Mouse (Mus musculus): ENCODE data around the gene Zmiz2. TPM values are rescaled to one million over a fixed set of nuclear protein-coding genes. Genes with fewer than 3 reads are reported as not detected.

Zmiz2 gene
- polyA plus RNA-seq, 1 experiment from 2014 or later: 10.0 TPM

- 90% methylated on average over 11 of the region's 11 CpGs for WGBS
- Histone ChIP-seq H3K27ac (no peak overlapping the region), H3K4me3 (no peak overlapping the region), H3K4me1 (peaks cover 1% of the 10 kb centered on the region; the same call in 1 of the 2 replicates), H3K9ac (no peak overlapping the region), H3K4me2 (no peak overlapping the region), H3K27me3 (no peaks in the 10 kb centered on the region), H3K9me3 (no peaks in the 10 kb centered on the region), H3K36me3 (no peaks in the 10 kb centered on the region)
- ATAC-seq (ENCODE audit: insufficient number of reproducible peaks, low FRiP score, low TSS enrichment, low read depth): no peak
These were observed 17.3 kb upstream of the Zmiz2 start for GRCm38 (mm10) chr11:6371376-6372155.

- no peak for ATAC-seq (ENCODE audit: insufficient number of reproducible peaks, low FRiP score, low TSS enrichment, low read depth)
- H3K4me3 ChIP-seq: no peak overlapping the region
- no peaks in the 10 kb centered on the region for H3K27me3 ChIP-seq
- H3K36me3 ChIP-seq: no peaks in the 10 kb centered on the region
- H3K4me2 ChIP-seq: no peak overlapping the region
- 90% methylated on average over 9 of the region's 9 CpGs for WGBS
- no peaks in the 10 kb centered on the region for H3K4me1 ChIP-seq
- no peak overlapping the region for H3K27ac ChIP-seq
- H3K9ac ChIP-seq: no peak overlapping the region
- no peaks in the 10 kb centered on the region for H3K9me3 ChIP-seq
These were observed 16.1 kb upstream of the Zmiz2 start for GRCm38 (mm10) chr11:6372784-6373183.

DNA sequence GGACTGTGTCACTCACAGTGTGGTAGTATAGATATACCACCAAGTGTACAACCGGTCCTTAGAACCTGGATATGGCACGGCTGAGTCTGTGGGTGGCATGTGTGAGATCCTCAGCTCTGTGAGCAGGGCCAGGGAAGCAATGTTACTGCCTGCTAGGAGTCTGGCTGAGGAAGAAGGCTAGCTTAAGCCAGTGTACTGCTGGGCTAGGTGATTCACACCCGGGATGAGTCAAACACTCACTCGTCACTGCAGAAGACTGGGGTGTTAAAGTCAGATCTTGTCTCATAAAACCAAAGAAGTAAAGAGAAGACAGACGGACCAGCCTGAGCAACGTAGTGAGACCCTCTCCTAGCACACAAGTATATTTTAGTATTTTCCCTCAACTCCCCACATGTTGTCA lies 8.0 kb upstream of the Zmiz2 start:
- Histone ChIP-seq H3K27ac (no peak overlapping the region), H3K27me3 (no peaks in the 10 kb centered on the region), H3K4me1 (no peaks in the 10 kb centered on the region), H3K9me3 (no peaks in the 10 kb centered on the region), H3K9ac (no peak overlapping the region), H3K36me3 (no peaks in the 10 kb centered on the region), H3K4me2 (no peak overlapping the region), H3K4me3 (no peak overlapping the region)
- WGBS: 76% methylated on average over 6 of the region's 6 CpGs
- no peak for ATAC-seq (ENCODE audit: insufficient number of reproducible peaks, low FRiP score, low TSS enrichment, low read depth)

DNA sequence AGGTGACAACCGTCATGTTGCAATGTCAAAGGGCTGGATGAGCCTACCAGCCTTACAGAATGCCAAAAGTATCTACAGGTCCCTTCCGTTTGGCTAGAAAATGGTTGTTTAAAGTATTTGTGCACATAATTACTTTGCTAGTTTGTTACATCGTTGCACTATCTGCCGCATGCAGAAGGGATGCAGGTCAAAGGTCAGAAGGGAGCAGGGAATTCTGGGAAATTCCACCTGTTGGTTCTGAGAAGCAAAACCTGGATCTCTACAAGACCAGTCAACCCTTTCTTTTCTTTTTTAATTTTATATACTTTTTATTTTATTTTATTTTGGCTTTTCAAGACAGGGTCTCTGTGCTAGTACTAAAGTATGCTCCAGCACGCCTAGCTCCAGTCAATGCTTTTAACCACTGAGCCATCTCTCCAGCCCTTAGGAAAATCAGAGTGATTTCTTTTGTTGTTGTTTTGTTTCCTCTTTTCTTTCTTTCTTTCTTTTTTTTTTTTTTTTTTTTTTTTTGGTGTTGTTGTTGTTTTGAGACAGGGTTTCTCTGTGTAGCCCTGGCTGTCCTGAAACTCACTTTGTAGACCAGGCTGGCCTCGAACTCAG lies 648 bp upstream of the Zmiz2 start:
- 88% methylated on average over 6 of the region's 6 CpGs for WGBS
- H3K9ac ChIP-seq: no peak overlapping the region
- no peaks in the 10 kb centered on the region for H3K27me3 ChIP-seq
- H3K4me3 ChIP-seq: peak overlapping the region; percentile 84
- ATAC-seq (ENCODE audit: insufficient number of reproducible peaks, low FRiP score, low TSS enrichment, low read depth): no peak
- peaks cover 8% of the 10 kb centered on the region; the same call in 1 of the 2 replicates for H3K36me3 ChIP-seq
- 0 out of 2 replicates have a peak overlapping the region, but pooled peaks have one; percentile 44 for H3K4me2 ChIP-seq
- peaks cover 20% of the 10 kb centered on the region for H3K4me1 ChIP-seq
- H3K27ac ChIP-seq: peak overlapping the region; percentile 97
- H3K9me3 ChIP-seq: no peaks in the 10 kb centered on the region

- Histone ChIP-seq H3K9me3 (no peaks in the 10 kb centered on the region), H3K9ac (peak overlapping the region; percentile 67), H3K36me3 (peaks cover 16% of the 10 kb centered on the region), H3K4me3 (peak overlapping the region; percentile 84), H3K27me3 (no peaks in the 10 kb centered on the region), H3K4me2 (peak overlapping the region; percentile 89), H3K27ac (peak overlapping the region; percentile 97), H3K4me1 (peaks cover 25% of the 10 kb centered on the region)
- WGBS: under 1% methylated on average over 21 of the region's 43 CpGs
- ATAC-seq (ENCODE audit: insufficient number of reproducible peaks, low FRiP score, low TSS enrichment, low read depth): no peak
These were observed 628 bp downstream of the Zmiz2 start for GRCm38 (mm10) chr11:6389483-6389921.

GRCm38 (mm10) chr11:6390376-6391053 lies 1.6 kb downstream of the Zmiz2 start:
- H3K4me3 ChIP-seq: peak overlapping the region; percentile 84
- no peaks in the 10 kb centered on the region for H3K27me3 ChIP-seq
- H3K27ac ChIP-seq: no peak overlapping the region
- H3K9me3 ChIP-seq: no peaks in the 10 kb centered on the region
- H3K36me3 ChIP-seq: peaks cover 25% of the 10 kb centered on the region
- H3K4me2 ChIP-seq: peak overlapping the region; percentile 89
- H3K4me1 ChIP-seq: peaks cover 25% of the 10 kb centered on the region
- ATAC-seq (ENCODE audit: insufficient number of reproducible peaks, low FRiP score, low TSS enrichment, low read depth): no peak
- 79% methylated on average over 8 of the region's 8 CpGs for WGBS
- peak overlapping the region; percentile 67; the same call in 1 of the 2 replicates for H3K9ac ChIP-seq

- no peak overlapping the region for H3K9ac ChIP-seq
- WGBS: 83% methylated on average over 8 of the region's 8 CpGs
- no peak overlapping the region for H3K27ac ChIP-seq
- peaks cover 25% of the 10 kb centered on the region for H3K4me1 ChIP-seq
- H3K4me2 ChIP-seq: no peak overlapping the region
- H3K4me3 ChIP-seq: no peak overlapping the region
- no peaks in the 10 kb centered on the region for H3K9me3 ChIP-seq
- no peak for ATAC-seq (ENCODE audit: insufficient number of reproducible peaks, low FRiP score, low TSS enrichment, low read depth)
- peaks cover 34% of the 10 kb centered on the region for H3K36me3 ChIP-seq
- no peaks in the 10 kb centered on the region for H3K27me3 ChIP-seq
These were observed 2.8 kb downstream of the Zmiz2 start for GRCm38 (mm10) chr11:6391516-6392276.

DNA sequence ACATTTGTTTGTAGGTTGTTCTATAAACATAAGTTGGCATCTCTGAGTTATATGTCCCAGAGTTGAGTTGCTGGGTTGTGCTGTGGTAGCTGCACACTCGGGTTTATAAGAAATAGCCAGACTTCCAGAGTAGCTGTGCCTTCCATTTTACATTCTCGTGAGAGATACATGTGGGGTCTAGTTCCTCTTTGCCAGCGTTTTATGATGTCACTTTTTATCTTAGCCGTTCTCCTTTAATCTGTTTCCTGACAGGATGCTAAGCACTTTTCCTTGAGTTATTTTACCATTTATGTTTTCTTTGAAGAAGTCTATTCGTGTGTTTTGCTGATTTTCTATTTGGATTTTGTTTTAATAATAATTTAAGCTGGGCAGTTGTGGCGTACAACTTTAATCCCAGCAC lies 4.0 kb downstream of the Zmiz2 start:
- H3K9ac ChIP-seq: no peak overlapping the region
- H3K4me1 ChIP-seq: peaks cover 25% of the 10 kb centered on the region
- 81% methylated on average over 6 of the region's 6 CpGs for WGBS
- no peak for ATAC-seq (ENCODE audit: insufficient number of reproducible peaks, low FRiP score, low TSS enrichment, low read depth)
- no peak overlapping the region for H3K4me3 ChIP-seq
- H3K27ac ChIP-seq: no peak overlapping the region
- H3K9me3 ChIP-seq: no peaks in the 10 kb centered on the region
- H3K27me3 ChIP-seq: no peaks in the 10 kb centered on the region
- no peak overlapping the region for H3K4me2 ChIP-seq
- H3K36me3 ChIP-seq: peaks cover 45% of the 10 kb centered on the region

- no peaks in the 10 kb centered on the region for H3K27me3 ChIP-seq
- H3K4me3 ChIP-seq: no peak overlapping the region
- H3K27ac ChIP-seq: no peak overlapping the region
- H3K36me3 ChIP-seq: peaks cover 55% of the 10 kb centered on the region
- ATAC-seq (ENCODE audit: insufficient number of reproducible peaks, low FRiP score, low TSS enrichment, low read depth): no peak
- H3K9me3 ChIP-seq: no peaks in the 10 kb centered on the region
- no peak overlapping the region for H3K9ac ChIP-seq
- peaks cover 25% of the 10 kb centered on the region for H3K4me1 ChIP-seq
- H3K4me2 ChIP-seq: no peak overlapping the region
- WGBS: 93% methylated on average over 1 of the region's 1 CpGs
These were observed 5.0 kb downstream of the Zmiz2 start for GRCm38 (mm10) chr11:6393866-6394265.

DNA sequence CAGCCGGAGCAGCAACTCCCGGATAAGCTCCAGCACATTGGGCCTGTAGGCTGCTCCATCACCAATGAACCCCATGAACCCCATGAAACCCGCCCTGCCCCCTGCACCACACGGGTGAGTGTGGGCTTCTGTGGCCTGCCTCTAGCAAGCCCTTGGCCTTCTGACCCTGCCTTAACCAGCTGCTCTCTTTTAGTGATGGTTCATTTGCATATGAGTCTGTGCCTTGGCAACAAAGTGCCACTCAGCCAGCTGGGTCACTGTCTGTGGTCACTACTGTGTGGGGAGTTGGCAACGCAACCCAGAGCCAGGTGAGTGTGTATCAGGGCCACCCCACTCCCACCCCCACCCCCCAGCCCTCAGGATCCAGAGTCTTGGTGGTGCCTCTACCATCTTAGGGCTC lies 6.7 kb downstream of the Zmiz2 start:
- Histone ChIP-seq H3K4me1 (peaks cover 14% of the 10 kb centered on the region), H3K9me3 (no peaks in the 10 kb centered on the region), H3K27me3 (no peaks in the 10 kb centered on the region), H3K9ac (no peak overlapping the region), H3K4me2 (no peak overlapping the region), H3K4me3 (no peak overlapping the region), H3K27ac (no peak overlapping the region), H3K36me3 (peaks cover 71% of the 10 kb centered on the region)
- WGBS: 88% methylated on average over 5 of the region's 5 CpGs
- ATAC-seq (ENCODE audit: insufficient number of reproducible peaks, low FRiP score, low TSS enrichment, low read depth): no peak

GRCm38 (mm10) chr11:6398141-6398540 lies 9.3 kb downstream of the Zmiz2 start:
- Histone ChIP-seq H3K27me3 (no peaks in the 10 kb centered on the region), H3K36me3 (peaks cover 89% of the 10 kb centered on the region), H3K9me3 (no peaks in the 10 kb centered on the region), H3K4me3 (no peak overlapping the region), H3K27ac (no peak overlapping the region), H3K9ac (no peak overlapping the region), H3K4me1 (0 out of 2 replicates have a peak, but pooled peaks cover 5% of the 10 kb centered on the region), H3K4me2 (no peak overlapping the region)
- WGBS: 88% methylated on average over 10 of the region's 10 CpGs
- no peak for ATAC-seq (ENCODE audit: insufficient number of reproducible peaks, low FRiP score, low TSS enrichment, low read depth)

Data from limb, embryonic 15.5 days (tissue).